Mouse (Mus musculus) midbrain, embryonic 16.5 days (tissue): ENCODE measurements at regions not wholly inside any gene's neighbourhood (a gene's known extent, or its start where the extent isn't known, plus 50 kb on each side); places are given as distances from the start of the nearest gene placed in this dataset.

Experiments
- ATAC-seq: fragments of 200-750 bp; cut with Nextera tagmentation; 2 replicates; pipeline ENCODE4 v1.8.0; 2017; ENCODE audit warnings: moderate TSS enrichment
- H3K27ac ChIP-seq: fragments of 300-500 bp; sonication (generic); 2 replicates; pipeline ENCODE4 v1.5.1; 2014; ENCODE audit warnings: mild to moderate bottlenecking, low read length, mixed read lengths
- H3K27me3 ChIP-seq: fragments of 300-500 bp; sonication (generic); 2 replicates; pipeline ENCODE4 v1.6.1; 2014; ENCODE audit warnings: low read depth, low read length, mixed read lengths; ENCODE audit not compliant: control insufficient read depth, insufficient read depth
- H3K36me3 ChIP-seq: fragments of 300-500 bp; sonication (generic); 2 replicates; pipeline ENCODE4 v1.6.1; 2014; ENCODE audit warnings: mild to moderate bottlenecking, low read length, moderate library complexity, mixed read lengths; ENCODE audit not compliant: control insufficient read depth, insufficient read depth
- H3K4me1 ChIP-seq: fragments of 300-500 bp; sonication (generic); 2 replicates; pipeline ENCODE4 v1.6.1; 2014; ENCODE audit warnings: mild to moderate bottlenecking, low read length, mixed read lengths; ENCODE audit not compliant: control insufficient read depth, insufficient read depth
- H3K4me2 ChIP-seq: fragments of 300-500 bp; sonication (generic); 2 replicates; pipeline ENCODE4 v1.6.1; 2014; ENCODE audit warnings: mild to moderate bottlenecking, low read length, mixed read lengths
- H3K4me3 ChIP-seq: fragments of 300-500 bp; sonication (generic); 2 replicates; pipeline ENCODE4 v1.5.1; 2014; ENCODE audit warnings: low read depth, mild to moderate bottlenecking, low read length, moderate library complexity, mixed read lengths
- H3K9ac ChIP-seq: fragments of 300-500 bp; sonication (generic); 2 replicates; pipeline ENCODE4 v1.6.1; 2014; ENCODE audit warnings: low read depth, low read length, mixed read lengths
- H3K9me3 ChIP-seq: fragments of 300-500 bp; sonication (generic); replicated peaks from 2 replicates; pipeline ENCODE4 v1.6.1; 2014; ENCODE audit warnings: mild to moderate bottlenecking, low read length, mixed read lengths; ENCODE audit not compliant: control insufficient read depth, poor library complexity, severe bottlenecking
- WGBS: fragments of 180-500 bp; shearing (Covaris S2); extraction: QIAGEN DNeasy Blood & Tissue Kit; methylation state at CpG from one replicate; pipeline ENCODE4 v1.1.7; 2014; 5-methylcytosine and 5-hydroxymethylcytosine counted together

DNA sequence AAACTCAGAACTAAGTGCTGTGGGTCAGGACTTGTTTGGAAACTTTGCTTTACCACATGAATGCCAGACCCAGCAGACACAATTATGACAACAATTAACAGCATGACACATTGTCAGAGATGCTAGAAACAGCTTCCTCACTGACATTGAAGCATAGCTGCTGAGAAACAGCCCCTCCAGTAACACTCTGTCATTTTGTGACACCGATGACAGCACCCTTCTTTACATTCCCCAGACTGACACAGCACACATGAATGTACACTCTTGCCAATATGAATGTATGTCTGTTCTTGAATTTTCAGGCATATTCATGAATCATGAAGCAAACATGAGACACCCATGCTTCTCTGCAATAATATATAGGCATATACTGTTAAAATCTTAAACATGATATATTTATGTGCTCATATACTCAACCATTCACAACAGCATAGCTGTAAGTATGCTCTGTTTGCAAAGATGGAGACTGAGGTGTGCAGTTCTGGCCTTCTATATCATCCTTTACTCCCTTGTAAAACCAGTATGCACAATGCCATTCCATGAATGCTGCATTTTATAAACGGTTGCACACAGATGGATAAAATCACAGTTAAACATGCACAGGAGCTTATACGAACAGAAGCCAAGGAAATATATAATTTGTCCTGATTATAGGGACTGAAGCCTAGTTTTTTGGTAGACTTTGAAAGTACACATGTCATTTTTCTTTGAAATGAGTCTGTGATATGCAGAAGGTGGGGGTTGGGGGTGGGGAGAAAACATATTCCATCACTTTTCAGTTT is 942.4 kb upstream of the Hs3st1 start:
- Histone ChIP-seq H3K27ac (no peak overlapping the region), H3K9me3 (no peaks in the 10 kb centered on the region), H3K4me1 (no peaks in the 10 kb centered on the region), H3K9ac (no peak overlapping the region), H3K36me3 (no peaks in the 10 kb centered on the region), H3K4me3 (no peak overlapping the region), H3K4me2 (no peak overlapping the region), H3K27me3 (no peaks in the 10 kb centered on the region)
- no peak for ATAC-seq
- WGBS, result 87% methylated on average over 3 of the region's 3 CpGs
